Mouse (Mus musculus): ENCODE measurements around the gene Mdk. TPM values are rescaled to one million over a fixed set of nuclear protein-coding genes. Genes with fewer than 3 reads are reported as not detected.

Mdk gene
- polyA plus RNA-seq, 1 experiment from 2014 or later = 962 TPM

DNA sequence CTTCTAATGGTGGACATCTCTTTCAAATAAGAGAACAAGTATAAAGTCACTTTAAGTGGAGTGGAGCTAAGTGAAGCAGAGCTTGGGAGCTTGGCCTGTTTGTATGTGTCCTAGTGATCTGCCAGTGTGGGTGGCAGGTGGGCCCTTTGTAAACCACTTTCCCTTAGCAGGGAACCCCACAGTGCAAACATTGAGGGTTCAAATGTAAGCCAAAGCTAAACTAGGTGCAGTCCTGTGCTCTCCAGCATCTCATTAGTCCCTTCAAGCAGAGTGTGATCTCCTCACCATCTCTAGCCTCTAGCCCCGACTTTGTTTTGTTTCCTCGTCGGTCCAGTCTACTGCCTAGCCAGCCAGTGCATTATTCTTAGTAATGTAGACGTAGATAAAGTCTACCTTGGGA, 47.5 kb downstream of the Mdk start:
- Histone ChIP-seq H3K9ac (no peak overlapping the region), H3K4me2 (replicated peaks) (no peak overlapping the region), H3K36me3 (peaks cover 24% of the 10 kb centered on the region), H3K27me3 (no peaks in the 10 kb centered on the region), H3K27ac (no peak overlapping the region), H3K9me3 (replicated peaks) (no peaks in the 10 kb centered on the region), H3K4me3 (no peak overlapping the region), H3K4me1 (no peaks in the 10 kb centered on the region)
- WGBS = 87% methylated on average over 4 of the region's 4 CpGs
- no peak for ATAC-seq (ENCODE audit: low FRiP score)

DNA sequence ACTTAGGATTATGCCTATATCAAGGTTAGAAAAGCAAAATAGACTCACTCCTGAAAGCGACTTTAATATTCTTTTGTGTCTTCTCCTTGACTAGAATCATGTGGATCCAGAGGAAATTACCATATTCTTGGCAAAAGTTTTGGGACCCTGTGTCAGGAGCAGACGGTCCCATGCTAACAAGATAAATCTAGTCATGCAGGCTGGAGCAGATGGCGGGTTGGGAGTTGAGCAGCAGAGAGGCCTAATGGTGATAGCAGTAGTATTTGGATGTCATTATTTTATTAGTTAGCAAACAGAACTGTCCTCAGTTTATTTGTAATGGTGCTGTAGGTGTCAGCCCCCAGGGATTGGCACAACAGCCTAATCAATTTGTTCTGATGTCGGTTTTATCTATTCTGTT, 48.1 kb downstream of the Mdk start:
- H3K9me3 ChIP-seq (replicated peaks) = no peaks in the 10 kb centered on the region
- ATAC-seq (ENCODE audit: low FRiP score) = no peak
- H3K36me3 ChIP-seq = peaks cover 24% of the 10 kb centered on the region
- H3K9ac ChIP-seq = no peak overlapping the region
- 87% methylated on average over 4 of the region's 4 CpGs for WGBS
- H3K4me2 ChIP-seq (replicated peaks) = no peak overlapping the region
- no peaks in the 10 kb centered on the region for H3K27me3 ChIP-seq
- H3K4me1 ChIP-seq = no peaks in the 10 kb centered on the region
- H3K4me3 ChIP-seq = no peak overlapping the region
- H3K27ac ChIP-seq = no peak overlapping the region

Small RNAs within 50 kb of the gene (microRNA-seq; reads per million reads assigned to microRNA genes)
- gene Mir6999 = not detected

Other genes starting within 250 kb of the Mdk start
- gene Atg13, start 221.7 kb downstream of the Mdk start, polyA plus RNA-seq (2016; fragmentation: Nextera tagmentation; extraction: Ambion mirVana) = 36.1 and 40.3 TPM in 2 replicates
- gene Harbi1, start 221.4 kb downstream of the Mdk start, polyA plus RNA-seq (2016; fragmentation: Nextera tagmentation; extraction: Ambion mirVana) = 20.9 and 25.0 TPM in 2 replicates
- gene Ambra1, start 202.2 kb downstream of the Mdk start, polyA plus RNA-seq (2016; fragmentation: Nextera tagmentation; extraction: Ambion mirVana) = 24.8 and 25.0 TPM in 2 replicates
- 0.77 and 1.0 TPM in 2 replicates for gene Chrm4, start 5.0 kb downstream of the Mdk start, polyA plus RNA-seq (2016; fragmentation: Nextera tagmentation; extraction: Ambion mirVana)
- 0.50 and 0.57 TPM in 2 replicates for gene Gm9821, start 13.4 kb upstream of the Mdk start, polyA plus RNA-seq (2016; fragmentation: Nextera tagmentation; extraction: Ambion mirVana)
- 30.9 and 31.9 TPM in 2 replicates for gene Dgkz, start 43.6 kb upstream of the Mdk start, polyA plus RNA-seq (2016; fragmentation: Nextera tagmentation; extraction: Ambion mirVana)
- gene Creb3l1, start 92.2 kb upstream of the Mdk start, polyA plus RNA-seq (2016; fragmentation: Nextera tagmentation; extraction: Ambion mirVana) = 2.1 and 2.9 TPM in 2 replicates
- 40.4 and 41.4 TPM in 2 replicates for gene Phf21a, start 160.8 kb upstream of the Mdk start, polyA plus RNA-seq (2016; fragmentation: Nextera tagmentation; extraction: Ambion mirVana)

Data from hindbrain, embryonic 12.5 days (tissue).